Mouse (Mus musculus): ENCODE data around the gene Vpreb3.
A peak's percentile ranks its signal among the peaks of the same experiment; 100 is the strongest.

Gene Vpreb3

DNA sequence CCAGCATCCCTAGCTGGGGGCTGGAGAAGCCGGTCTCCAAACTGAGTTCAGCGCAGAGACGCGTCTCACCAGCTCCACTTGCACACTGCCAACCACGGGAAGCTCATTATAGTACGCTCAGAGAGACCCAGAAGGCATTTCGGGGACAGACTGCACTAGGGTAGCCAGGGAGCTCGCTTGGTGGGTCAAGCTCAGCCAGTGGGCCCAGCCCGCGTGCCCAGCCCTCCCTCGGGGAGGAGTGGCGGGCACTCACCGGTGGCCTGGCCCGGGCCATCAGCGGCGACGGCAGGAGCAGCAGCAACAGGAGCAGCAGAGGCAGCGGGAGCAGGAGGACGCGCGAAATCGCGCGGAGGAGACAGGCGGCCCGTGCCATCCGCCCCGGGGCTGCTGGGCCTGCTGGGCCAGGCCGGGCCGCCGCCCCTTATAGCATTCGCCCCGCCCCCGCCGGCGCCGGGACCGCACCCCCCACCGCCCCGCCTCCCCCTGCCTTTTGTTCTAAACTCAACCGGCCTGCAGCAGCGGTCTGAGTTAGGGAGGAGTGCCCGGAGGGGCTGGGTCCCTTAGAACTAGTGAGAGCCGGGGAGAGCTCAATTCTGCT lies 10.7 kb upstream of the Vpreb3 start:
- peak; percentile 65 for DNase-seq (ENCODE audit: low spot score)

DNA sequence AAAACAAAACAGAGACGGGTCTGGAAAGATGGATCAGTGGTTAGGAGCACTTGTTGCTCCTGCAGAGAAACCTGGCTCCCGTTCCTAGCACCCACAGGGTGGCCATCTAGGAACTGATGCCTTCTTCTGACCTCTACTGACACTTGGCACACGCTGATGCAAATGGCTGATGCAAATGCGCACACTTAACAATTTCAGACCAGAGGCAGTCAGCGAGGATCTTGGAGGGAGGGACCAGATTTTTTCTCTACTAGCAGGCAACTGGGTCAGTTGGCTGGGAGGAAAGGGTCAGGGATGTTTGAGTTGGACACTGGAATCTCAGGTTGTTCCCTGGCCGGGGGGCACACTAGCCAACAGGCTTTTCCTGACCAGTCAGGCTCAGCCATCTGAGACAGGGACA lies 10.0 kb upstream of the Vpreb3 start, which contains the start of gene Chchd10:
Chchd10 (plus strand) TSS at position 240 of the 400 bp plus-strand sequence.
- no peak for DNase-seq (ENCODE audit: low spot score)

DNA sequence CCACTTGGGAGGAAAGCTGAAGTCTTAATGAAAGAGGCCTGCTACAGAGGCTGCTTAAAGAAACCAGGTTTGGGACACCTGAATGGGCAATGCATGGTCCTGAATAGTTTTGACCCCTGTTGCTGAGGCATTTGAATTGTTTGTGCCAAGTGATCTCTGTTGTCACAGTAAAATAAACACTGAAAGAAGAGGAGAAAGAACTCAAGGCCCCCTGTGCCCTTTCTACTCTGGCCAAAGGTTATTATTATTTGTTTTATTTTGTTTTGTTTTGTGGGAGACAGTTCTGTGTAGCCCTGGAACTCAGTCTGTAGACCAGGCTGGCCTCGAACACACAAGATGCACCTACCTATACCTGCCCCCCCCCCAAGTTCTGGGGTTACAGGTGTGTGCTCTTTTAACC lies 7.9 kb upstream of the Vpreb3 start:
- no peak for DNase-seq (ENCODE audit: low spot score)

DNA sequence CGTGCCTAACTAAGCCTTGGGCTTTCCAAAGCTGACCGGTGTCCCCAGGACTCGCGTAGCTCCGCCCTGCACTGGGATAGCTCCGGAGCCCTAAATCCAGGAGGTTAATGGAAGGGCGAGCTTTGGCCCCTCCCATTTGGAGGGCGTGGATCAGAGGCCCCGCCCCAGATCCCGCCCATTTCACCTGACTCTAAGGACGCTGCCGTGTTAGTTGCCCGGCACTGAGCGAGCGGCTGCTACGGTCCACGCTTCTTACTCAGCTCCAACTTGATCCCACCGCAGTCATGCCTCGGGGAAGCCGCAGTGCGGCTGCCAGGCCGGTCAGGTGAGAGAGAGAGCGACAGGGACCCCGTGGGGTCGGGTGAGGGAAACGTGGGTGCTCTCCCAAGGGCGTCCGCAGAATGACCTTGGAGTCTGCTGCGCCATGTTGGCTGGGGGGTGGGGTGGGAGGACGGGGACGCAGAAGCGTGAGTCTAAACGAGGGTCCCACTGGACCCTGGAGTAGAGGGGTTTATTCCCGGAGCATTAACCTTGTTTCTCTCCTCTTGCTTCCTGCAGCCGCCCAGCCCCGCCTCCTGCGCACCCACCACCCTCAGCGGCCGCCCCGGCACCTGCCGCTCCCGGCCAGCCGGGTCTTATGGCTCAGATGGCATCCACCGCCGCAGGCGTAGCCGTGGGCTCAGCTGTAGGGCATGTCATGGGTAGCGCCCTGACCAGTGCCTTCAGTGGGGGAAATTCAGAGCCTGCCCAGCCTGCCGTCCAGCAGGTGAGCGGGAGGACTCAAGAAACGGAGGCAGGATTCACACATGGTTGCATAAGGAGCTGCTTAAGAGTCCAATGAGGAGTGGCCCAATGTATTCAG lies 6.9 kb upstream of the Vpreb3 start, which contains the start of gene Mmp11:
Mmp11 (minus strand) TSS at position 817 of the 862 bp plus-strand sequence.
- peak; percentile 84 for DNase-seq (ENCODE audit: low spot score)

DNA sequence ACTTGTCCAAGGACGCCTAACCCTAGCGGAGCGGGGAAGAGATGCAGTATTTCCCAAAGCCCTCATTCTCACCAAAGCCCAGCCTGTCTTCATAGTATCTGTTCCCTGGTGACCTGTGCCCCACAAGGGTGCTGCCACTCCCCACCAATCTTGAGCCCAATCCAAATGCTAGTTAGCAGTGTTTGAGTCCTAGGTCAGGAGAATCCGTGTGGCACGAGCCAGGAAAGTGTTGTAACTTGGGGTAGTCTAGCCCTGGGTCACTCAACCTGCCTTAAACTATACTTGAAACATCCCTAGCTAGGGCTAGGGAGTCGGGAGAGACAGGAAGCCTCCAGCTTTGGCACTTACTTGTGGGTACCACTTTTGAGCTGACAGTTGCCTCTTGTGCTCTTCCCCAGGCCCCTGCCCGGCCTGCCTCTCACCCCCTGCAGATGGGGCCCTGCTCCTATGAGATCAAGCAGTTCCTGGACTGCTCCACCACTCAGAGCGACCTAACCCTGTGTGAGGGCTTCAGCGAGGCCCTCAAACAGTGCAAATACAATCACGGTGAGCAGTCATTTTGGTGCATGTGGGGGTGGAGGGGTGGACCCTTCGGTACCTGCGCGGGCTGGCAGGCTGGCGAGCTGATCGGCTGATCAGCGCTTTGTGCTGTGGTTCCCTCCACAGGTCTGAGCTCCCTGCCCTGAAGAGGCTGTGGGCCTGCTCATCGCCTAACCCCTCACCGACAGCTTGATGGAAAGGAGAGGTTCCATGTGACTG lies 5.8 kb upstream of the Vpreb3 start:
- no peak for DNase-seq (ENCODE audit: low spot score)

DNA sequence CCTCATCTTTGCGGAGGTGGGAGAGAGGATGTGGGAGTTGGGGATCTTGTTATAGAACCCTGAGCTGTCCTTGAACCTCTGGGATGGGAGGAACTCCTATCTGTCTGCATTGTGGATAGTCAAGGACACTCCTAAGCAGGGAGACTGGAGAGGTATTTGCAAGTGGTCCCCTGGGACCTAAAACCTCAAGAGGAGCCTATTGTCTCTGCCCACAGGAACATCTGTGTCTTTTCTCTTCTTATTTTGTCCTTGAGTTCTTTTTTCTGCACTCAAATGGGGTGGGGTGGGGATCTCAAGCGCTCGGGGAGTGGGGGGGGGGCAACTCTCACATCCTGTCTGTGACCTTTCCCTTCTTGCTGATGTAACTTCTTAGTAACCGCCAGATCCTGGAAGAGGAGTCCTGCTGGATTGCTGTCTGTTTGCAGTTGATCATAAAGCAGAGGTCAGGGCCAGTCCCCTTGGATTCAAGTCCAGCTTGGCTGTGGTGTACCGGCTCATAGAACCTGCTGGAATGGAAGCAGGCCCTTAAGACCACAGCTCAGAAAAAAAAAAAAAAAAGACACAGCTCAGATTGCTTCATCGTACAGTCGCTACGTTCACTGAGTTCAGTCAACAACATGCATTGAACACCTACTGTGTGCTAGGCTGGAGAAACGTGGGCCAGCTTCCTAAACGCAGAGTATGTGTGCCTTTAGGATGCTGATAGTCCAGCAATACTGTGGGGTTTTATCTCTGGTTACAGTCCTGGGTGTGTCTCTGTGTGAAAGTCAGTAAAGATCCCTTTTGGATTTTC lies 4.8 kb upstream of the Vpreb3 start:
- DNase-seq (ENCODE audit: low spot score): no peak

DNA sequence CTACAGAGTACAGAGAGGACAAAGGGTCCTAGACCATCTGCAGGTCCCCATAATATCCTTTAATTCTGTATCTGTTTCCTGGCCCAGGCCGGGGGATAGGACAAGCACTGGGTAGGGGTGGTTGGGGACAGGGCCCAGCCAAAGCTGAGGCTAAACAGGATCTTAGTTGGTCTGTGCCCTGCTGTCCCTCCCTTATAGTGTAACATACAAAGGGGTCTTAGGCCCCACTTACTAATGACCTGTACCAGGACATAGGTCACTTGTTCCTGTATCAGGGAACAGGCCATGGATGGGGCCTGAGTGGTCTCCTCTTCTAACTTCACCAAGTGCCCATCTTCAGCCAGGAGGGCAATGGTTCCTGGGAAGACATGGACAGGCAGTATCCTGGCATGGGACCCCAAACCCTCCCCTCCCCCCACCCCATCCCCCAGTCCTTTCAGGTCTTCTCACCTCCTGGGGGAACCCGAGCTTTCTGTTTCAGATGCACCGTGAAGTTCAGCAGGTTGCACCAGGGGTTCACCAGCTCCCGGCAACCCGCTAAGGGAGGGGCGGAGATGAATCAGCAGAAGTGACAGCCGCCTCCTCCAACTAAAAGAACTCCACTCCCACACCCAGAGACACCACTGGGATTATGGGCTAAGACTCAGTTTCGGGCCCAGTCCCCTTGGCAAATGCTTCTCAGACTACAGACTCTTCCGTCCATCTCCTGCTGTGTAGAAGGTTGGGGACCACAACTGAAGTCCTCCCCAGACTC lies 3.2 kb upstream of the Vpreb3 start:
- DNase-seq (ENCODE audit: low spot score): no peak

DNA sequence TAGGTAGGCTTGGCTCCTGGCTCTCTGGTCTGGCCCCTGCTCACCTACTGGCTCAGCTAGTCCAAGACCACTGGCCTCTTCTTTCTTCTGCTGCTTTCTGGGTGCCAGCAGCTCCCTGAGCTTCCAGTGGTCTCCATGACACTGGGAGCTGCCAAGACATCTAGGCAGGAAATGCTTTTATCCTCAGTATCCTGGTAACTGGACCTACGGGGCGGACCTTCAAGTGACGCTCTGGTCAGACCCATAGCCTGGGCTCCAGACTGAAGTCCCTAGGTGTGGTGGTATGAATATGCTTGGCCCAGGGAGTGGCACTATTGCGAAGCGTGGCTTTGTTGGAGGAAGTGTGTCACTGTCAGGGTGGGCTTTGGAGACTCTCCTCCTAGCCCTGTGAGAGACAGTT lies 2.3 kb upstream of the Vpreb3 start, which contains the start of gene Gm867:
Gm867 (minus strand) TSS at position 153 of the 400 bp plus-strand sequence.
- DNase-seq (ENCODE audit: low spot score): no peak

DNA sequence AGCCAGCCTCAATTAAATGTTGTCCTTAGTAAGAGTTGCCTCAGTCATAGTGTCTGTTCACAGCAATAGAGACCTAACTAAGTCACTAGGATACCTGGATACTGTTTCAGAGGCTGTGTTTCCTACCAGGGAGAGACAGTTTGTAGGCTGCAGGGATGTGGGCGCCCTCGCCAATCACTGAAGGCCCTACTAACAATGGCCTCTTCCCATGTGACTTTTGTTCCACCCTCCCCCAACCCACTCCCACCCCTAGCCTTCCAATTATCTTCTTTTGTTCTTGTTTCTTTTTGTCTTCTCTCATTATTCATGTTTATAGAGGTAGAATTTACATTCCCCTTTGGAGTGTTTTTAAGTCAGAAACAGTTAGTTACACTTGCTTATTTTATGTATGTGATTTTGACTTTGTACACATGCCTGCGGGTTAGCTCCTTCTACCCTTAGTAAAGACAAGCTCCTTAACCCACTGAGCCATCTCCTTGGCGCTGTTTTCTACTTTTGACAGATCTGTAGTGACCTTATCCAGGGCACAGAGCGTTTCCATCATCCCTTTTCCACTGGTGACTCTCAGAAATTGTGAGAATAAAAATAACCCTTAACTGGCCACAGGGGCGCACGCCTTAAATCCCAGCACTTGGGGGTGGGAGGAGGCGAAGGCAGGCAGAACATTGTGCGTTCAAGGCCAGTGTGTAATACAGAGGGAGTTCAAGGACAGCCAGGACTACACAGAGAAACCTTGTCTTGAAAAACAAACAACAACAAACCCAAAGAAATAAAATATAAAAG lies 1.6 kb upstream of the Vpreb3 start:
- no peak for DNase-seq (ENCODE audit: low spot score)

DNA sequence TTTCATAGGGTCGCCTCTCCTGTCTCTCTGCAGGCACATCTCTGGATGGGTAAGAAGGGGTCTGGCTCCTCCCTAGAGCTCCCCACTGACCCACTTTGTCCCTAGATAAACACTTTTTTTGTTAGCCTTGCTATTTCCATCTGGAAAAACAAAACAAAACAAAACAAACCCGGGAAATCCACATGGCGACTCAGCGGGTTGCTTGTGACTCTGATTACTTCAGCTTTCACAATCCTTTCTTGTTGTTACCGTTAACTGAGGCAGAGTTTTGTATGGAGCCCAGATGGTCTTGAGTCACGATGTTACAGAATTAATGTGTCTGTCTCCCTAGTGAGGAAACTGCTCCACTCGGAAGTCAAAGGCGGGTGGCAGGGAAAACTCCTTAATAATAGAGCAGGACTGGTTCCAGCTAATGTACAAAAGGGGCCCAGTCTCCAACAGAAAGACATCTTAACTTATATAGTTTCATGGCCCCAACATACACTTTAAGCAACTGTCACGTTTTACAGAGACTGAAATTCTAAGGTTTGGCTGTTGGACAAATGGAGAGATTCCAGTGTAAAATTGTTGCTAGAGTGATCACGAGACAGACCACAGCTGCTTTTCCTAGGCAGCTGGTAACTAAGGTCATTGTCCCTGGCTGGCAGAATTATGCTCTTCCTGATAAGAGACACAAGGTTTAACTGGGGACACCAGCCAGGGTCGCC lies 1.4 kb downstream of the Vpreb3 start:
- no peak for DNase-seq (ENCODE audit: low spot score)

DNA sequence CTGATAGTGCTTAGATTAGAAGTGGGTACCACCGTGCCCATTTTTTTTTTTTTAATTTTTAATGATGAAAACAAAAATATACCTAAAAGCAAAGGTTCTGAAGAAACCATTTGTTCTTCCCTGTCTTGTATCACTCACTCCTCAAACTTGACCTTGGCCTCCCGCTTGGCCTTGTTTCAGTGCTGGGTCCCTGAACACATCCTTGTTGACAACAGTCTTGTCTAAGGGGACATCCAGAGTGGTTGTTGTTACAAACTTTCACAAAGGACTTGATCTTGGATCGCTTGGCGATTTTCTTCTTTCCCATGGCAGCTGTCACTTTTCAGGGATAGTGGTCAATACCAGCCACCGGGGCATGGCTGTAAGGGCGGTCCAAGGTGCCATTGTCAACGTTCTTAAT lies 2.4 kb downstream of the Vpreb3 start:
- DNase-seq (ENCODE audit: low spot score): no peak

DNA sequence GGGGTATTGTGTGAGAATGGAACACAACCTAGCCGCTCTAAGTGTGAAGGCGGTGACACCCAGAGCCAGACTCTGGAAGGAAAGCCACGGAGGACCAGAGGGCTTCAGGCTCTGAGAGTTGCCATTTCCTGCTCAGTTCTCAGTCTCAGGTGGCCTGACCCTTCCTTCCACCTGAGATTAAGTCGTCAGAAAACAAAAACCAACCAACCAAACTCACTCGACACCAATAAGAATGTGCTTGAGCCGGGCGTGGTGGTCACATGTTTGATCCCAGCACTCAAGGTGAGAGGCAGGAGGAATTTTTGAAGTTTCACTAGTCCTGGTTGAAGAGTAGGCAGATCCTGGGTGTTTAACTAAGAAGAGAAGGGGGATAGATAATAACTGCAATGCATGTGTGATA lies 3.0 kb downstream of the Vpreb3 start:
- DNase-seq (ENCODE audit: low spot score): no peak

DNA sequence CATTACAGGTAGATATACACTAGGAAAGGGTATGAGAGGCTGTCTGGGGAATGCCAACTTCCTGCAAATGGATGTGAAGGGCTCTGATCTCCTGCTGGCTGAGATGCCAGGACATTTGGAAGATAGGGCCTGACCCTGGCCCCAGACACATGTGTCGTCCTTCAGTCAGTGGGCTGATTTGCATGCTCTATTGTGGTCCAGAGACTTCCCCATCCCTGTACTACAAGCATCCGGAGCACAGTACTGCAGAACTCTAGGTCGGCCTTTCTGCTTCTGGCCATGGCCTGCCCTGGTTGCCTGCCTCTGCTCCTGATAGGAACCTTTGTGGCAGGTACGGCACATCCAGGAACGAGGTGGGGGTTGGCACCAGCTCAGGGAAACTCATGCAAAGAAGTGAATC lies 5.2 kb downstream of the Vpreb3 start:
- DNase-seq (ENCODE audit: low spot score): no peak

DNA sequence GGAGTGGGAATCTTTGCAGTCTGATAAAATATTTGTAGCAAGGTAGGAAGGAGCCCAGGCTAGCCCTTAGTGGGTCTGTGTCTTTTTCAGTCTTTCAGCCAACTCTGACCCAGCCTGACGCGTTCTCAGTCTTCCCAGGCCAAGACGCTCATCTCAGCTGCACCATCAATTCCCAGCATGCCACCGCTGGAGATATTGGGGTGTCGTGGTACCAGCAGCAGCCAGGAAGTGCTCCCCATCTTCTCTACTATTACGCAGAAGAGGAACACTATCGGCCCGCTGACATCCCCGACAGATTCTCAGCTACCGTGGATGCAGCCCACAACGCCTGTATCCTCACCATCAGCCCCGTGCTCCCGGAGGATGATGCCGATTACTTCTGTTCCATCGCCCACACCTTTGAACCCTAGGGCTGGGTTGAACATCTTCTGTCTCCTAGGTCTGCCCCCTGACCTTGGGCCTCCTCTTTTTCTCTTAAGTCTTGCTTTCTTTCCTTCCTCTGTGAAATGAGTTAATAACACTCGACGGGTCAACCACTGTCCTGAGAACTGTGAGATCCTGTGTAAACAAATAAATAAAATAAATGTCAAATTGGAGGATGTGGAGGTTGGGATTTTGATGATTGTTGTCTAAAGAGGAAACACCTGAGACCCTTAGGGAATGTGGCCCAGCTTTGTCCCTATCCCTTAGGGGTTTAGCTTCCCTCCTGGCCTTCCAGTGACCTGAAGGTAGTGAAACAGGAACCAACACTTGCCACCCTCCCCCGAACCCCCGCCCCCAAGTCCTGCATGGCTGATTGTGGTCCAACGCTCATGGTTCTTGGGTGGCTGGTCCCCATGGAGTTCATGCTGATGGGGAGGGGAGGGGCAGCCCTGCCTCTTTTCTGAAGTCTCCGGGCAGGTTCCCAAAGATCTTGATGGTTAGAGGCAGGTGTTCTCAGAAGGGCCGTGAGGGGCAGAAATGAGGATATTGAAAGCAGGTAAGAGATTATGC lies 6.5 kb downstream of the Vpreb3 start:
- no peak for DNase-seq (ENCODE audit: low spot score)

DNA sequence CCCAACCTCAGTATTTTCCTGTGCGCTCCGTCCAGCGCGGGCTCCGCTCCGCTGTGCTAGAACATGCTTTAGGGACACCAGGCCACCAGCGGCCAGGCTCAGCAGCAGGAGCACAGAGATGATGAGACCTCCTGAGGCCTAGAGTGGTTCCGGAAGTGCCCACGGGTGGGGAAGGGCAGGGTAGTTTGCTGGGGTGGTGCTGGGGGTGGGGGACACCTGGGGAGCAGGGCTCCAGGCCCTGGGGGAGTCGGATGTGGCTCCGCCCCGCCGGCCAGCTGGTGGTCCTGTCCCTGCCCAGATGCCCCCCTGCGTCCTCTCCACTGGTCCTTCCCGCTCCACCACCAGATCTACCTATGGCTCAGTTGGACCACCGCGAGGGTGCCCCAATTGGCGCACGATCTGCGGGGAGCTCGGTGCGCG lies 7.9 kb downstream of the Vpreb3 start:
- DNase-seq (ENCODE audit: low spot score): peak; percentile 72

DNA sequence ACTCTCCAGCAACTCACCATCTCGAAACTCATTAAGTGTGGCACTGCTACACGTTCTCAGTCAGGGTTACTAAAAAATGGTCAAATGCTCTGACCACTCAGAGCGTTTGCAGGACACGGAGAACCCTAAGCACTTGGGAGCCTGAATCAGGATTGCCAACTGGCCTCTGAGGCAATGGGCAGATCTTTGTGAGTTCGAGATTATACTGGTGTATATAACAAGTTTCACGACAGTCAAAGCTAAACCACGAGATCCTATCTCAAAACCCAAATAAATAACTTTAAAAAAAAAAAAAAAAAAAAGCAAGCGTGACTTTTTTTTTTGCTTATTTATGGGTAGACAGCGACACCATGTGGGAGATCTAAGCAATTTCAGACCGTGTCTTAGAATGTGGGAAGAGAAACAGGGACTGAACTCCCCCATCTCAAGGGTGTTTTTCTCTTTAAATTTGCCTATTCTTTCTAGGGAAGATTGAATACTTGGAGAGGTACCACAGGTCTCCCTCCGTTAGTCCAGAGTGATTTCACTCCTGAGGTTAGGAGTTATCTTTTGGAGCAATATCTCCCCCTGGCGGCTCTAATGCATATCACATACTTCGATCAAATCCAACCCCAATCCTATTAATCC lies 8.7 kb downstream of the Vpreb3 start:
- DNase-seq (ENCODE audit: low spot score): peak; percentile 61

DNA sequence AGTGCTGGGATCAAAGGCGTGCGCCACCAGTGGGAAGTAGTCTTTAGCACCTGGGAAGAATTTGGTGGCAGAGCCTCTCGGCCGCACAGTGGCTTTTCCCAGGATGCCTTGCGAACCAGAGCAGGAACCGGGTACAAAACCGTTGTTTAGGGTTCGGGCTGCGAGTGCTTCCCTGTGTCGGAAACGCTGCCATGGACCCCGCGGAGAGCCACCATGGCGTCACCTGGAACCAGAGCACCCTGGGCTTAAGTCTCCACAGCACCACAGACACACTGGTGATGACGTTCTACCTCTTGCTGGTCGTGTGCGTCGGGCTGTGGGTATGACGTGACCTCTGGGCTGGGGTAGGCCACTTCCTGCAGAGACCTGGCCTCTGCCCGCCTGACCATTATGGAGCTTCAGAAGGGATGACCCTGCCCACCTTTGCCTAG lies 11.5 kb downstream of the Vpreb3 start, which contains the start of gene Gm5134:
Gm5134 (plus strand) TSS at position 134 of the 431 bp plus-strand sequence.
- DNase-seq (ENCODE audit: low spot score): no peak

DNA sequence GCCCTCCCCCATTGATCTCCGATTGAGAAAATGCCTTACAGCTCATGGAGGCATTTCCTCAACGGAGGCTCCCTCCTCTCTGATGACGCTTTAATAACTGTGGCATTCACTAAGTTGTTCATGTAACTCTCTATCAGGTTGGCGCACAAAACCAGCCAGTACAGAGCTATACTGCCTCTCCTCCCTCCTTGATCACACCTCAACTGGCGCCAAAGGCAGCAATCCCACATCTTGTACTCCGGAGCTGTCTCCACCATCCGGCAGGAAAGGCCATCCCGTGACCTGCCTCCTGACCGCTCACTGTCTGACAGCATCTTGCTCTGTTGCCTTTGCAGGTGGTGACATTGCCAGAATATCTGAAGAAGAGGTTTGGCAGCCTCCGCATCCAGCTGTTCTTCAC lies 31.0 kb downstream of the Vpreb3 start:
- DNase-seq (ENCODE audit: low spot score): no peak
